8 mouse cellular contexts compared by ENCODE assay signal in genomic region chr6:100660395-100660794, GRCm38 (mm10). TPM values are rescaled to one million over a fixed set of nuclear protein-coding genes. Genes with fewer than 3 reads are reported as not detected.
DNase-seq lines count a peak whose midpoint lies in the region; ATAC-seq and TF ChIP-seq lines count a peak whose summit lies in the region.
"Had no signal": no experiment of that assay in that cellular context is flagged by ENCODE, and none has a peak within 500 bp of the region (broad histone marks: within the 10 kb centered on the region; RNA-seq: fewer than 3 reads in every experiment).

No protein-coding gene starts in this region.

- H3K4me1 ChIP-seq in midbrain, embryonic 13.5 days (replicated peaks), result no peaks in the 10 kb centered on the region
- no peaks in the 10 kb centered on the region for H3K4me1 ChIP-seq in liver, embryonic 11.5 days (replicated peaks; ENCODE audit: control insufficient read depth, insufficient read depth, low read length)

- H3K27me3 ChIP-seq in midbrain, embryonic 13.5 days, result no peaks in the 10 kb centered on the region
- no peaks in the 10 kb centered on the region for H3K27me3 ChIP-seq in liver, embryonic 11.5 days (replicated peaks; ENCODE audit: control insufficient read depth, insufficient read depth, low read length)

- DNase-seq in R1 (ENCODE audit: low read depth, low spot score), result peak; percentile 10
- peak; percentile 60 for DNase-seq in adrenal gland, postnatal 25 days
- DNase-seq in gastrocnemius, adult 2 months, result peak; percentile 86
- DNase-seq in layer of hippocampus, adult 2 months (ENCODE audit: low spot score in 2 of 2), result peak; percentile 75 to 76
- DNase-seq in liver, embryonic 11.5 days (ENCODE audit: low spot score), result no peak
- no peak for DNase-seq in liver

- H3K4me2 ChIP-seq in midbrain, embryonic 13.5 days (replicated peaks), result no peak overlapping the region
- H3K4me2 ChIP-seq in liver, embryonic 11.5 days, result no peak overlapping the region

- peak overlapping the region; percentile 29; the same call in 1 of the 2 replicates for H3K9ac ChIP-seq in midbrain, embryonic 13.5 days (replicated peaks)
- no peak overlapping the region for H3K9ac ChIP-seq in liver, embryonic 11.5 days (ENCODE audit: low read depth, low read length)
- H3K9ac ChIP-seq: liver, embryonic 14.5 days had no signal

- H3K4me3 ChIP-seq in gastrocnemius, adult 2 months, result peak overlapping the region; percentile 21
- no peak overlapping the region for H3K4me3 ChIP-seq in layer of hippocampus, adult 2 months
- H3K4me3 ChIP-seq in midbrain, embryonic 13.5 days (replicated peaks), result no peak overlapping the region
- no peak overlapping the region for H3K4me3 ChIP-seq in liver, embryonic 11.5 days (ENCODE audit: low read depth, low read length)

- intact Hi-C loops in gastrocnemius, adult 2 months (cut with DNase I), result no loop called here

- 77% methylated on average over 5 of the region's 5 CpGs for WGBS in midbrain, embryonic 13.5 days
- 93% methylated on average over 5 of the region's 5 CpGs for WGBS in liver, embryonic 11.5 days

- TF ChIP-seq CTCF in gastrocnemius, adult 2 months (IDR thresholded peaks at IDR 0.05), result peak; percentile 45
- peak; percentile 63 for TF ChIP-seq CTCF in layer of hippocampus, adult 2 months (conservative IDR thresholded peaks at IDR 0.05)

- no peaks in the 10 kb centered on the region for H3K9me3 ChIP-seq in midbrain, embryonic 13.5 days
- H3K9me3 ChIP-seq in liver, embryonic 11.5 days (ENCODE audit: control insufficient read depth, low read length), result no peaks in the 10 kb centered on the region

- no peak overlapping the region for H3K27ac ChIP-seq in gastrocnemius, adult 2 months
- H3K27ac ChIP-seq in layer of hippocampus, adult 2 months, result 0 out of 2 replicates have a peak overlapping the region, but pooled peaks have one; percentile 40
- H3K27ac ChIP-seq in midbrain, embryonic 13.5 days, result peak overlapping the region; percentile 14; the same call in 1 of the 2 replicates
- no peak overlapping the region for H3K27ac ChIP-seq in liver, embryonic 11.5 days (ENCODE audit: low read depth, low read length)
- H3K27ac ChIP-seq: liver, embryonic 14.5 days had no signal

- peak; percentile 67; the same call in 1 of the 2 replicates for ATAC-seq in midbrain, embryonic 13.5 days
- no peak for ATAC-seq in liver, embryonic 11.5 days (replicated peaks; ENCODE audit: low FRiP score)

- peaks cover 38% of the 10 kb centered on the region for H3K36me3 ChIP-seq in midbrain, embryonic 13.5 days
- 0 out of 2 replicates have a peak, but pooled peaks cover 4% of the 10 kb centered on the region for H3K36me3 ChIP-seq in liver, embryonic 11.5 days (ENCODE audit: control insufficient read depth, insufficient read depth, low read length)

RNA-seq across cellular contexts. Expression of gene Shq1, which starts 10.6 kb away (rescaled TPM):
- 8.7 and 9.1 TPM in 2 replicates for total RNA-seq in adrenal gland, postnatal 25 days (2021)
- total RNA-seq in gastrocnemius, adult 2 months (2021), result 1 to 10 TPM; 1.9 TPM
- total RNA-seq in layer of hippocampus, adult 2 months (2021), result 1 to 10 TPM; 6.4 to 6.7 TPM
- 11.9 and 12.7 TPM in 2 replicates for polyA plus RNA-seq in midbrain, embryonic 13.5 days (2015; fragmentation: Nextera tagmentation; extraction: Ambion mirVana)
- polyA plus RNA-seq in liver, embryonic 11.5 days (2014; fragmentation: Nextera tagmentation; extraction: Ambion mirVana), result 23.6 and 28.6 TPM in 2 replicates

RNA-seq across cellular contexts. Expression of gene Gxylt2, which starts 44.1 kb away (rescaled TPM):
- 0.48 and 0.73 TPM in 2 replicates for total RNA-seq in adrenal gland, postnatal 25 days (2021)
- total RNA-seq in gastrocnemius, adult 2 months (2021), result under 1 TPM; 0.66 to 0.67 TPM
- total RNA-seq in layer of hippocampus, adult 2 months (2021), result 1 to 10 TPM; 1.7 to 2.7 TPM
- polyA plus RNA-seq in midbrain, embryonic 13.5 days (2015; fragmentation: Nextera tagmentation; extraction: Ambion mirVana), result 0.70 and 0.98 TPM in 2 replicates
- 0.84 and 0.96 TPM in 2 replicates for polyA plus RNA-seq in liver, embryonic 11.5 days (2014; fragmentation: Nextera tagmentation; extraction: Ambion mirVana)

Comparison
In these comparisons a context has a peak if more than half of its experiments do, and no peak if none do; other contexts are left out.
1. DNase-seq: peak in R1 (single experiment), adrenal gland, postnatal 25 days (single experiment), gastrocnemius, adult 2 months (single experiment) and layer of hippocampus, adult 2 months (2 of 2); none in liver, embryonic 11.5 days (single experiment) and liver (single experiment).
2. H3K27ac ChIP-seq: peak in layer of hippocampus, adult 2 months (single experiment) and midbrain, embryonic 13.5 days (single experiment); none in gastrocnemius, adult 2 months (single experiment) and liver, embryonic 11.5 days (single experiment).